Mouse (Mus musculus) gastrocnemius, adult 18-20 months (tissue): ENCODE measurements around the gene Gm15262. TPM values are rescaled to one million over a fixed set of nuclear protein-coding genes. Genes with fewer than 3 reads are reported as not detected.
"Not testable (repeated sequence)": the region's sequence is repeated elsewhere in the genome, so short reads cannot be mapped to it uniquely, and the experiment has no call there.

Experiments used
- DNase-seq: peaks from one replicate; pipeline ENCODE4 v3.0.0; 2021; ENCODE audit warnings: low spot score
- long read RNA-seq, 2 experiments: library from polyadenylated mRNA; stranded (forward); transcript quantifications; one replicate each; pipeline ENCODE4 v2.0.0; 2021
- total RNA-seq, 2 experiments: library from RNA; stranded (reverse); gene quantifications; 2 replicates each; pipeline ENCODE4 v1.2.3; 2021

The Gm15262 gene
- not detected for total RNA-seq
- long read RNA-seq, experiment 1, result 0 reads
- long read RNA-seq, experiment 2, result 0 reads

- DNase-seq, result not testable (repeated sequence)
Observed at GRCm38 (mm10) chrX:161287156-161287555, at the start of gene Gm15262. Gene Gm15262, plus strand, starts transcription at chrX:161287456.

- DNase-seq, result no peak
Observed at GRCm38 (mm10) chrX:161308131-161308530, 20.9 kb downstream of the Gm15262 start.

- DNase-seq, result no peak
Observed at GRCm38 (mm10) chrX:161316443-161316842, 29.2 kb downstream of the Gm15262 start.

GRCm38 (mm10) chrX:161370927-161371326, 83.7 kb downstream of the Gm15262 start:
- no peak for DNase-seq

- DNase-seq, result no peak
Observed at GRCm38 (mm10) chrX:161371461-161371860, 84.2 kb downstream of the Gm15262 start.

- DNase-seq, result no peak
Observed at GRCm38 (mm10) chrX:161375568-161375967, 88.3 kb downstream of the Gm15262 start.

GRCm38 (mm10) chrX:161385791-161386190, 98.5 kb downstream of the Gm15262 start:
- peak; percentile 45 for DNase-seq

- DNase-seq, result no peak
Observed at GRCm38 (mm10) chrX:161387942-161388341, 100.7 kb downstream of the Gm15262 start.

- DNase-seq, result peak; percentile 59
Observed at GRCm38 (mm10) chrX:161399110-161399509, 111.9 kb downstream of the Gm15262 start.

GRCm38 (mm10) chrX:161411151-161411550, 123.9 kb downstream of the Gm15262 start:
- DNase-seq, result no peak

Other genes starting within 250 kb of the Gm15262 start
- gene Scml2, start 170.3 kb upstream of the Gm15262 start, total RNA-seq, result under 1 TPM; 0.09 to 0.16 TPM